8 mouse cellular contexts compared by ENCODE assay signal in genomic region chr13:95347018-95347696, GRCm38 (mm10). TPM values are rescaled to one million over a fixed set of nuclear protein-coding genes. Genes with fewer than 3 reads are reported as not detected.
DNase-seq lines count a peak whose midpoint lies in the region; ATAC-seq and TF ChIP-seq lines count a peak whose summit lies in the region.

No protein-coding gene starts in this region.

- H3K27me3 ChIP-seq in kidney, embryonic 15.5 days, result no peaks in the 10 kb centered on the region
- H3K27me3 ChIP-seq in limb, embryonic 14.5 days (ENCODE audit: control insufficient read depth, insufficient read depth, low read length), result no peaks in the 10 kb centered on the region
- no peaks in the 10 kb centered on the region for H3K27me3 ChIP-seq in stomach, embryonic 14.5 days (ENCODE audit: control insufficient read depth, insufficient read depth, low read length)

- peaks cover 41% of the 10 kb centered on the region for H3K36me3 ChIP-seq in kidney, embryonic 15.5 days
- H3K36me3 ChIP-seq in limb, embryonic 14.5 days (ENCODE audit: control insufficient read depth, insufficient read depth, low read length), result peaks cover 34% of the 10 kb centered on the region
- peaks cover 15% of the 10 kb centered on the region for H3K36me3 ChIP-seq in stomach, embryonic 14.5 days (ENCODE audit: control insufficient read depth, insufficient read depth, low read length)

- intact Hi-C loops in gastrocnemius, postnatal 36 days (cut with DNase I), result no loop called here

- WGBS in kidney, embryonic 15.5 days, result 28% methylated on average over 8 of the region's 8 CpGs
- WGBS in limb, embryonic 14.5 days, result 32% methylated on average over 8 of the region's 8 CpGs
- WGBS in stomach, embryonic 14.5 days, result 23% methylated on average over 8 of the region's 8 CpGs

- DNase-seq in 416B (ENCODE audit: low read depth), result peak; percentile 78
- peak; percentile 72 to 76 for DNase-seq in adrenal gland, adult 18-20 months (ENCODE audit: low spot score in 2 of 2)
- DNase-seq in embryo, embryonic 10 days (ENCODE audit: low spot score), result peak; percentile 86
- DNase-seq in gastrocnemius, postnatal 36 days, result peak; percentile 38 to 52
- peak; percentile 87 for DNase-seq in limb, embryonic 14.5 days (ENCODE audit: low spot score)

- no peak overlapping the region for H3K4me3 ChIP-seq in kidney, embryonic 15.5 days (replicated peaks)
- H3K4me3 ChIP-seq in limb, embryonic 14.5 days (replicated peaks; ENCODE audit: low read length), result no peak overlapping the region
- no peak overlapping the region for H3K4me3 ChIP-seq in stomach, embryonic 14.5 days (ENCODE audit: low read depth, low read length)

- H3K4me1 ChIP-seq in kidney, embryonic 15.5 days, result no peaks in the 10 kb centered on the region
- no peaks in the 10 kb centered on the region for H3K4me1 ChIP-seq in limb, embryonic 14.5 days (ENCODE audit: control insufficient read depth, insufficient read depth, low read length)
- no peaks in the 10 kb centered on the region for H3K4me1 ChIP-seq in stomach, embryonic 14.5 days (ENCODE audit: control insufficient read depth, insufficient read depth, low read length)

- no peak overlapping the region for H3K4me2 ChIP-seq in kidney, embryonic 15.5 days
- H3K4me2 ChIP-seq in limb, embryonic 14.5 days (replicated peaks; ENCODE audit: low read depth, low read length, severe bottlenecking), result no peak overlapping the region
- H3K4me2 ChIP-seq in stomach, embryonic 14.5 days (replicated peaks; ENCODE audit: low read depth, low read length), result no peak overlapping the region

- TF ChIP-seq POLR2A in limb, embryonic 14.5 days (IDR thresholded peaks at IDR 0.05; ENCODE audit: borderline replicate concordance, extremely low read depth, insufficient read depth, insufficient read length), result no peak

- no peak overlapping the region for H3K27ac ChIP-seq in kidney, embryonic 15.5 days
- H3K27ac ChIP-seq in limb, embryonic 14.5 days (replicated peaks; ENCODE audit: low read depth, low read length), result no peak overlapping the region
- no peak overlapping the region for H3K27ac ChIP-seq in stomach, embryonic 14.5 days (ENCODE audit: low read length)

- H3K9ac ChIP-seq in kidney, embryonic 15.5 days, result no peak overlapping the region
- no peak overlapping the region for H3K9ac ChIP-seq in limb, embryonic 14.5 days (ENCODE audit: low read depth, low read length, severe bottlenecking)
- no peak overlapping the region for H3K9ac ChIP-seq in stomach, embryonic 14.5 days (replicated peaks; ENCODE audit: low read depth, low read length)

- H3K9me3 ChIP-seq in kidney, embryonic 15.5 days (replicated peaks), result no peaks in the 10 kb centered on the region
- H3K9me3 ChIP-seq in limb, embryonic 14.5 days (ENCODE audit: control insufficient read depth, low read length), result no peaks in the 10 kb centered on the region
- H3K9me3 ChIP-seq in stomach, embryonic 14.5 days (ENCODE audit: control insufficient read depth, low read depth, low read length), result no peaks in the 10 kb centered on the region

- peak; percentile 57; the same call in 1 of the 2 replicates for ATAC-seq in kidney, embryonic 15.5 days (replicated peaks; ENCODE audit: low FRiP score)
- peak; percentile 29; the same call in 1 of the 2 replicates for ATAC-seq in limb, embryonic 14.5 days (ENCODE audit: low FRiP score, low read depth)
- peak; percentile 27; the same call in 1 of the 2 replicates for ATAC-seq in monocyte, adult 5-6 weeks (replicated peaks; ENCODE audit: insufficient number of reproducible peaks, low FRiP score, low TSS enrichment, poor library complexity, severe bottlenecking)
- ATAC-seq in stomach, embryonic 14.5 days (ENCODE audit: insufficient number of reproducible peaks, insufficient read depth, low FRiP score, low read depth), result peak; percentile 61; the same call in 1 of the 2 replicates

RNA-seq across cellular contexts. Expression of gene Zbed3, which starts 23.7 kb away (rescaled TPM):
- 10 to 100 TPM; 21.4 to 29.3 TPM for total RNA-seq in adrenal gland, adult 18-20 months (2021)
- 1 to 10 TPM; 5.0 to 5.8 TPM for total RNA-seq in gastrocnemius, postnatal 36 days (2021)
- 77.8 and 84.1 TPM in 2 replicates for polyA plus RNA-seq in kidney, embryonic 15.5 days (2015; fragmentation: Nextera tagmentation; extraction: Ambion mirVana)
- polyA plus RNA-seq in limb, embryonic 14.5 days (2012; rRNA removed), result 80.2 and 102 TPM in 2 replicates
- polyA plus RNA-seq in limb, embryonic 14.5 days (2014; fragmentation: Nextera tagmentation; extraction: Ambion mirVana), result 68.8 and 75.5 TPM in 2 replicates
- total RNA-seq in monocyte, adult 5-6 weeks (2017), result 1.9 to 6.5 TPM (median 4.9 TPM) in 3 replicates
- 60.5 and 66.9 TPM in 2 replicates for polyA plus RNA-seq in stomach, embryonic 14.5 days (2014; fragmentation: Nextera tagmentation; extraction: Ambion mirVana)

RNA-seq across cellular contexts. Expression of gene Aggf1, which starts 28.0 kb away (rescaled TPM):
- 10 to 100 TPM; 33.3 to 40.1 TPM for total RNA-seq in adrenal gland, adult 18-20 months (2021)
- 10 to 100 TPM; 14.0 to 15.8 TPM for total RNA-seq in gastrocnemius, postnatal 36 days (2021)
- 35.9 and 37.4 TPM in 2 replicates for polyA plus RNA-seq in kidney, embryonic 15.5 days (2015; fragmentation: Nextera tagmentation; extraction: Ambion mirVana)
- 20.0 and 24.4 TPM in 2 replicates for polyA plus RNA-seq in limb, embryonic 14.5 days (2012; rRNA removed)
- polyA plus RNA-seq in limb, embryonic 14.5 days (2014; fragmentation: Nextera tagmentation; extraction: Ambion mirVana), result 32.9 and 37.1 TPM in 2 replicates
- 54.7 to 66.6 TPM (median 55.3 TPM) in 3 replicates for total RNA-seq in monocyte, adult 5-6 weeks (2017)
- polyA plus RNA-seq in stomach, embryonic 14.5 days (2014; fragmentation: Nextera tagmentation; extraction: Ambion mirVana), result 32.8 and 33.3 TPM in 2 replicates
